Mouse (Mus musculus) lung, postnatal 25 days (tissue): ENCODE measurements at regions not wholly inside any gene's neighbourhood (a gene's known extent, or its start where the extent isn't known, plus 50 kb on each side); places are given as distances from the start of the nearest gene placed in this dataset.
A peak's percentile ranks its signal among the peaks of the same experiment; 100 is the strongest.

ENCODE experiments used
- DNase-seq: peaks from one replicate; pipeline ENCODE4 v3.0.0; 2022; ENCODE audit warnings: low spot score

- no peak for DNase-seq
Observed at GRCm38 (mm10) chr5:118380052-118380421, 135.0 kb downstream of the 2410131K14Rik start.

DNA sequence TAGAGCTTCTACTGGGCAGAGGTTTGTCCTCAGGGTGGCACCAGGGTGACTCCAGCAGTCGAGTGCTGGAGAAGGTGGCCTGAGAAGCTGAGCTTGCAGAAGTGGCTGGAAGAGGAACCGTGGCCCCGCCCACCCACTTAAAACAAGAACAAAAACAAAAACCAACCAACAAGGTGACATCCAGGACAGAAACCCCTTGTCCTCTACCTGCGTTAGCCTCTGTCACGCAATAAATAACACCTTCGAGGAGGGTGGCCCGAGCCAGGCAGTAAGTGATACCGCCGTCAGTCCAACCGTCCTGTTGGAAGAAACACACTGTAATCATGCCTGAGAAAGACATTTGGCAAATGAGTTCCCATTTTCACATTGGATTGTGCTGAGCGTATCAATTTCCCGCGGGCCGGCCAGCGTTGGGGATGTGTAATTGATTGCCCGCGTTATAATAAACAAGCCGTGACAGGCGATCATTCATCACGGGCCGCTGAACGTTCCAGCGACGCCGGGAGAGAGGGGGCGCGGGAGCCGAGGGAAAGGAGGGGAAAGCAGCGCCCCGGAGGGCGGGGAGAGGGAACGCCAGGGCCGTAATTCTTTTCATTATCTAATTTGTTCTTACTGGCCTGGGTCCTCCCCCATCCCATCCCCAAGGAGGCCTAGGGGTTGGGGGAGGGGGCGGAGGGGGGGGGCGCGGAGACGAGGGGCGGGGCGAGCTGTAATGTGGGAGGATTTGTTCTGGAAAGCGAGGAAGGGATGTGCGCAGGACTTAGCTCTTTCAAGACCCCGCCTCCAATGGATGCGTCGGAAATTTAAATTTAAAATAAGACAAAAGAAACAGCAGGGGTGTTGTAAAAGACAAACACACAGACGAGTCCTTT, 135.6 kb downstream of the 2410131K14Rik start:
- peak; percentile 72 for DNase-seq

DNA sequence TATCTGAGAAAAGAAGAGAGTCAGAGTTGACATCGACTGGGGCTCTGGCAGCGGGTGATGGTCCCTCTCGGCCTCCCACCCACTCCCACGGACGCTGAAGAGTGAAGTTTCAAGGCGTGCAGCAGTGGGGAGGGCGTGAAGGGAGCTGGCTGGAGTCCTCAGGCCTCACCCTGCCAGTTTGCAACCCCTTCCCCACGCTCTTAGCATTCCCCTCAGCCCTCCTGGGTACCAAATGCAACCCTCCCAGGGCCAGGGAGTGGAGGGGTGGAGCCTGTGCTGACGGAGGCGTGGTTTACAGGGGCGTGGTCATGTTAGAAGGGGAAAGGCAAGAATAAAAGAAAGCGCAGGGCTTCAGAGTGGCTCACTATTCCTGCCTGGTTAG, 136.3 kb downstream of the 2410131K14Rik start:
- peak; percentile 83 for DNase-seq

DNA sequence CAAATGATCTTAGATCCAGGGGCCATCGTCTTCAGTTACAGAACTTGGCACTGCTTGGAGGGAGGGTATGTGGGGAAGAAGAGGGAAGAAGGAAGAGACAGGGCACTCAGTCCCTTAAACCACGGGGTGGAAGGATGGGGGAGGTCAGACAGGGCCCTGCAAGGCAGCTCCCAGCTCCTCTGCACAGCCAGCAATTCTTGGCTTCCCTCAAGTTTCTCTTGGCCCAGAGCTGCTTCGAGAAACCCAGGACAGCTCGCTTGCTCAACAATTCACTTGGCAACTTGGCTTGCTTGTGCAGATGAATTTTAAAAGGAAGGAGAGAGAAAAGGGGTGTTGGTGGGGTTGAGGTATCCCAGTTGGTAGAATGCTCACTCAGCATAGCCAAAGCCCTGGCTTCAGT, 141.1 kb downstream of the 2410131K14Rik start:
- DNase-seq: peak; percentile 68

GRCm38 (mm10) chr5:118388419-118388818, 143.4 kb downstream of the 2410131K14Rik start:
- DNase-seq: no peak

DNA sequence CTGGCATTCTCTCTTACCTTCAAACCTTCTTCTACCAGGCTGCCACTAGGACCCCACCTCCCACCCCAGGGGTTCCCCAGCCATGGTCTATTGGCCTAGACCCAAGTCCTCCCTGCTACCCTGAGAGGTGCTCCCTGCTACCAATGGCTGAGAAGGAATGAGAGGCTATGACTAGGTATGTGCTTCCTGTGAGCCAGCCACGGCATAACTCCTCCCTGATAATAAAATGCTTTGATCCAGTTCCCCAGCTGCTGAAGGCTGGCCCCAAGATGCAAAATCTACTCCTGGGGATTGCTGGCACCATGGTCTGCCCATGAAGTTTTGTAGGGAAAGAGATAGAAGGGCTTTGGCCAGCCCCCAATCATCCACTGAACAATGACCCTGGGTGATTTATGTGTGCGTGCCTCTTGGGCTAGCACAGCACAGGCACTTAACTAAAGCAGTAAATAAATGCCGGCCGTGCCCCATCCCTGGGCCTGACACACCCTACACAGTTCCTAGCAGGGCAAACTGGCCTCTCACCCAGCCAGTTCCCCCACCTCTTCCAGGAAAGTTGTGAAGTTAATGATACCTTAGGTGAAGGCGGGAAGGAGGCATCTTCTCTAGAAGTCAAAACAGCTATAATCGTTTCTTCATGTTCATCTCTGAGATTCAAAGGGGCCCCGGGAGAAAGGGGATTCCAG, 145.8 kb downstream of the 2410131K14Rik start:
- DNase-seq: no peak

GRCm38 (mm10) chr5:118392932-118393487, 148.0 kb downstream of the 2410131K14Rik start:
- DNase-seq: no peak

GRCm38 (mm10) chr5:118394051-118394450, 149.0 kb downstream of the 2410131K14Rik start:
- no peak for DNase-seq

GRCm38 (mm10) chr5:118396004-118396725, 151.1 kb downstream of the 2410131K14Rik start:
- no peak for DNase-seq

GRCm38 (mm10) chr5:118400926-118401325, 155.9 kb downstream of the 2410131K14Rik start:
- DNase-seq: no peak

- DNase-seq: peak; percentile 12
Observed at GRCm38 (mm10) chr5:118404398-118404797, 156.1 kb upstream of the Med13l start.

- no peak for DNase-seq
Observed at GRCm38 (mm10) chr5:118405421-118405820, 155.1 kb upstream of the Med13l start.

DNA sequence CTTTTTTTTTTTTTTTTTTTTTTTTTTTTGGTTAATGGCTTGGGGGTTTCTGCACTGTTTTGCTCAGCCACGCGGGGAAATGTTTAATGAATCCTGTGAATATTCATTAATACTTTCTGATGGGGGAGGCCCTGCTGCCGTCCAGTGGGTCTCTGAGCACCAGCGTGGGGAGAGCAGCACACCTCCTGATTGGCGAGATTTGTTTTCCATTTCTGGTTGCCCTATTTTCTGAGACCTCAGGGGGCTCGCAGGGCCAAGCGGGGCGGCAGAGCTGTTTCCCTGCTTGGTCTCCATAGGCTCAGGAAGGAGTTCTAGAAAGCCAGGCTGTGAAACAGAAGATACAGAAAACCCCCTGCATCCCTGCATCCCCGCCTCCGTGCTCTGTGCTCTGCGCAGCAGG, 153.0 kb upstream of the Med13l start:
- no peak for DNase-seq

DNA sequence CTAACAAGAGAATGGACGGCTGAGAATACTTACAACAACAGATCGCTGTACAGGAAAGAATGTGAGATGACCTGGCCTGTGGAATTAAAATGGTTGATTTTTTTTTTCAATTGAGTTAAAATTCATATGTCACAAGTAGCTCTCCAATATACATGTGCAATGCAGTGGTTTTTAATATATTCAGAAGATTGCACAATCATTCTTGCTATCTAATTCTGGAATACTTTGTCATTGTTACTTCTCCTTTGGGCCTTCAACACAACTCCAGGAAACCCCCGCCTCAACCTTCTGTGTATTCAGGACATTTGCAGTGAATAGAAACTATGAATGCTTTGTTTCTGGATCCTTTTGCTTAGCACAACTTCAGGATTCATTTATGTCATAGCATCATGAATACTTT, 152.5 kb upstream of the Med13l start:
- DNase-seq: no peak

DNA sequence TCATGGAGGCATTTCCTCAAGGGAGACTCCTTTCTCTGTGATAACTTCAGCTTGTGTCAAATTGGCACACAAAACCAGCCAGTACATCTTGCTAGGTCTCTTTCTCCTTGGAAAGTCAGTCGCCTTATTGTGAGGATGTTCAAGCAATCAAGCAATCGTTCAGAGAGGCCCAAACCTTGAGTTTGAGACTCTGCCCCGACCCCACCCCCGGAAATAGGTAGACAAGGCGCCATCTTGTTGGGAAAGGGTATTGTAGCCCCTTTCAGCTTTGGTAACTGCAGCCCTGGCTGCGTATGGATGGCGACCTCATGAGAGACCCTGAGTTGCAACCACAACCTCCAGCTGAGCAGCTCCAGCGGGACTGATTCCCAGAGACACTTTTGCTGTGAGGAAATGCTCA, 151.7 kb upstream of the Med13l start:
- DNase-seq: no peak

- DNase-seq: peak; percentile 85
Observed at GRCm38 (mm10) chr5:118413428-118414282, 146.8 kb upstream of the Med13l start.

DNA sequence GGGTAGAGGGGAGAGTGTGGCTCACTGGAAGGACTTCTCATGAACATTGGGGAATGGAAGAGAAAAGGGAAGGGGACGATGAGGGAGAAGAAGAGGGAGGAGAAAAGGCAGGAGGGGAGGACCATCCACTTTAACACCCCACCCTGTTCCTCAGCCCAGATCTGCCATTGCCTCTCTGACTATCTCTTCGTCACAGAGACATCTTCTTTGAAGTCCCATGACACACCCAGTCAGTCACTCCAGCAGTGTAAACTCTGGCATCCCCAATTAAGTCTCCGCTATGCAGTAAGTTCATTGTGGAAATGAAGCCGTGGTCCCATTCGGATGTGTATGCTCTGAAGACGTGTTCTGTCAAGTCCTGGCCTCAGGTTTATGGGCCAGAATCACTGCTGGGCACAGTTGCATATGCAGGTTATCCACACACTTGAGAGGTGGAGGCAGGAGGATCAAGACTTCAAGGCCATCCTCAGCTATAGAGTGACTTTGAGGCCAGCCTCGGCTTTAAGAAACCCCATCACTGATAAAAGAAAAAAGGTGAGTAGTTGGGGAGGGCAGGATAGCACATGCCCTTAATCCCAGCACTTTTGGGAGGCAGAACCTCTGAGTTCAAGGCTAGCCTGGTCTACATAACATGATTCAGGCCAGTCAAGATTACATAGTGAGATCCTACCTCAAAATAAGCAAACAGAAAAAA, 141.0 kb upstream of the Med13l start:
- no peak for DNase-seq

GRCm38 (mm10) chr5:118421884-118422821, 138.3 kb upstream of the Med13l start:
- peak; percentile 67 for DNase-seq

DNA sequence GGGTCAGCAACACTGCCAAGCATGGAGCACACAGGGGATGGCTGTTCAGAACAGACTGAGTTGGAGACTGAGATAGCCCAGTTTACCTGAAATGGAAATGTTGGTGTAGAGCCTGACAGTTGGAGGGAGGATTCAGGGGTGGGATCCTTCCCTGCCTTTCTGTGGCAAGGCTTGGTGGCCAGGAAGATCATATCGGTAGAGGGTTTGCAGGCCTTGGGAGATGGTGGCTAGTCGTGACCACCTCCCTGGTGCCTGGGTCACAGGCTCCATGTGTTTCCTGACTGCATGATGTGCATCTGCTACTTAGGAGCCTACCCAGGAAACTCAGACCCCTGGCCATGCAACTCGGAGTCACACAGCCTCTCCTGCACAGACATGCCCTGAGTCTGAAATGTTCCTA, 136.3 kb upstream of the Med13l start:
- DNase-seq: no peak
